Mouse (Mus musculus) central nervous system, embryonic 18 days (tissue): ENCODE results near the gene Tex19.2. TPM values are rescaled to one million over a fixed set of nuclear protein-coding genes. Genes with fewer than 3 reads are reported as not detected.

ENCODE experiments used
- polyA plus RNA-seq: library from polyadenylated mRNA; depleted of rRNA; stranded (reverse); fragments of >200 nt; gene quantifications from 2 replicates; pipeline ENCODE4 v1.2.3, GENCODE M21; 2012; rRNA removed

Tex19.2 gene
- not detected in 2 replicates for polyA plus RNA-seq

GRCm38 (mm10) chr11:121118577-121118976, at the start of gene Tex19.2:
Gene Tex19.2, minus strand, starts transcription at chr11:121118677.

GRCm38 (mm10) chr11:121159971-121160370, 41.5 kb upstream of the Tex19.2 start, which contains the start of gene Uts2r:
Gene Uts2r, plus strand, starts transcription at chr11:121160271.

GRCm38 (mm10) chr11:121145865-121146264, 27.4 kb upstream of the Tex19.2 start, which contains the start of gene Tex19.1:
Gene Tex19.1, plus strand, starts transcription at chr11:121146143.

GRCm38 (mm10) chr11:121081120-121081519, 37.4 kb downstream of the Tex19.2 start, which contains the start of gene Sectm1a:
Gene Sectm1a, minus strand, starts transcription at chr11:121081220.

Other genes with a start within 250 kb of the Tex19.2 start
- 9.6 and 10.4 TPM in 2 replicates for gene Ccdc57, start 185.8 kb downstream of the Tex19.2 start, polyA plus RNA-seq
- gene Slc16a3, start 170.2 kb downstream of the Tex19.2 start, polyA plus RNA-seq, result 8.9 and 9.1 TPM in 2 replicates
- 158 and 162 TPM in 2 replicates for gene Csnk1d, start 127.3 kb downstream of the Tex19.2 start, polyA plus RNA-seq
- not detected in 2 replicates for gene Cd7, start 79.3 kb downstream of the Tex19.2 start, polyA plus RNA-seq
- gene Sectm1b, start 55.1 kb downstream of the Tex19.2 start, polyA plus RNA-seq, result not detected in 2 replicates
- 0.05 TPM in 1 of 2 replicates, not detected in the other for gene Sectm1a, start 37.5 kb downstream of the Tex19.2 start, polyA plus RNA-seq
- gene Tex19.1, start 27.5 kb upstream of the Tex19.2 start, polyA plus RNA-seq, result not detected in 2 replicates
- 0.65 and 0.70 TPM in 2 replicates for gene Uts2r, start 41.6 kb upstream of the Tex19.2 start, polyA plus RNA-seq
- 131 and 136 TPM in 2 replicates for gene Hexdc, start 85.8 kb upstream of the Tex19.2 start, polyA plus RNA-seq
- gene Ogfod3, start 86.0 kb upstream of the Tex19.2 start, polyA plus RNA-seq, result 7.4 and 9.6 TPM in 2 replicates
- 48.4 TPM in 2 replicates for gene Cybc1, start 110.6 kb upstream of the Tex19.2 start, polyA plus RNA-seq
- gene Narf, start 118.6 kb upstream of the Tex19.2 start, polyA plus RNA-seq, result 78.6 and 79.8 TPM in 2 replicates
- gene Foxk2, start 141.3 kb upstream of the Tex19.2 start, polyA plus RNA-seq, result 59.0 and 65.3 TPM in 2 replicates
- gene Wdr45b, start 235.8 kb upstream of the Tex19.2 start, polyA plus RNA-seq, result 77.3 and 82.3 TPM in 2 replicates